In the genomic region with DNA sequence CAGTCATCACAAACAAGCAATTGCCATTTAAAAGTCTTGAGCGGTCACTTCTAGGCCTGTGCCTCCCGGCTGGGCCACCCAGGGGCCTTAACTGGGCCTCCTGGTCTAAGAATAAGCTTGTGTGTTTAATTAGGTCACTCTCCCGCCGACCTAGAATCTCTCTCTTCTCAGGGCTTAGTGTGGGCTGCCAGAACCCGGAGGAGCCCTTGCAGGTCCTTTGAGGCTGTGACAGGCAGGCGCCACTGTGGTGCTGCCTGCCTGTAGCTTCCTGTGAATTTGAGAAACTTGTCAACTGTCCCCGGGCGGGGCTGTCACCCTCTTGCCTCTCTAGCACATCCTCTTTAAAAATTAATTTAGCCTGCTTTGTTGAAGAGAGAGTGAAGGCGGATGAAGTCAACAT, we compare ENCODE assay signal across 9 mouse cellular contexts. TPM values are rescaled to one million over a fixed set of nuclear protein-coding genes. Genes with fewer than 3 reads are reported as not detected.
A peak's percentile ranks its signal among the peaks of the same experiment; 100 is the strongest.
DNase-seq lines count a peak whose midpoint lies in the region; ATAC-seq lines count a peak whose summit lies in the region.
"Had no signal": no experiment of that assay in that cellular context is flagged by ENCODE, and none has a peak within 500 bp of the region (broad histone marks: within the 10 kb centered on the region; RNA-seq: fewer than 3 reads in every experiment).

No protein-coding gene starts in this region.

- no peak overlapping the region for H3K27ac ChIP-seq in midbrain, embryonic 16.5 days (ENCODE audit: low read length)
- H3K27ac ChIP-seq: midbrain, embryonic 12.5 days had no signal

- H3K9me3 ChIP-seq in midbrain, embryonic 16.5 days (replicated peaks; ENCODE audit: control insufficient read depth, low read length, poor library complexity, severe bottlenecking) = no peaks in the 10 kb centered on the region

- WGBS in midbrain, embryonic 16.5 days = 48% methylated on average over 9 of the region's 9 CpGs

- ATAC-seq in midbrain, embryonic 16.5 days = no peak

- H3K9ac ChIP-seq in midbrain, embryonic 16.5 days (ENCODE audit: low read depth, low read length) = no peak overlapping the region
- H3K9ac ChIP-seq: midbrain, embryonic 12.5 days had no signal

- H3K27me3 ChIP-seq in midbrain, embryonic 16.5 days (ENCODE audit: control insufficient read depth, insufficient read depth, low read depth, low read length) = no peaks in the 10 kb centered on the region
- H3K27me3 ChIP-seq: midbrain, embryonic 12.5 days had no signal

- H3K4me3 ChIP-seq in midbrain, embryonic 16.5 days (ENCODE audit: low read depth, low read length) = no peak overlapping the region
- H3K4me3 ChIP-seq: midbrain, embryonic 12.5 days had no signal

- peak; percentile 19 for DNase-seq in cerebellum, adult 11 months
- no peak for DNase-seq in cerebellum, postnatal 14 days
- DNase-seq in right cerebral cortex, postnatal 10 days (ENCODE audit: low spot score in 2 of 2) = peak; percentile 62 to 76
- no peak for DNase-seq in right cerebral cortex, postnatal 14 days
- peak; percentile 51 for DNase-seq in layer of hippocampus, adult 9-11 months
- DNase-seq in thymus, postnatal 10 days (ENCODE audit: low spot score in 2 of 2) = peak; percentile 23 to 42
- no peak for DNase-seq in urinary bladder, postnatal 36 days (ENCODE audit: low spot score in 2 of 2)

- H3K4me2 ChIP-seq in midbrain, embryonic 16.5 days (ENCODE audit: low read length) = no peak overlapping the region
- H3K4me2 ChIP-seq: midbrain, embryonic 12.5 days had no signal

- H3K36me3 ChIP-seq in midbrain, embryonic 16.5 days (ENCODE audit: control insufficient read depth, insufficient read depth, low read length) = no peaks in the 10 kb centered on the region
- H3K36me3 ChIP-seq: midbrain, embryonic 12.5 days had no signal

- H3K4me1 ChIP-seq in midbrain, embryonic 16.5 days (ENCODE audit: control insufficient read depth, insufficient read depth, low read length) = peaks cover 3% of the 10 kb centered on the region; the same call in 1 of the 2 replicates
- H3K4me1 ChIP-seq: midbrain, embryonic 12.5 days had no signal

RNA-seq across cellular contexts. Expression of gene Slc20a1, which starts 45.2 kb away (rescaled TPM):
- polyA plus RNA-seq in midbrain, embryonic 16.5 days (2015; fragmentation: Nextera tagmentation; extraction: Ambion mirVana) = 64.5 and 67.6 TPM in 2 replicates

RNA-seq across cellular contexts. Expression of gene Ckap2l, which starts 53.2 kb away (rescaled TPM):
- polyA plus RNA-seq in midbrain, embryonic 16.5 days (2015; fragmentation: Nextera tagmentation; extraction: Ambion mirVana) = 6.5 and 7.9 TPM in 2 replicates

Comparison
In these comparisons a context has a peak if more than half of its experiments do, and no peak if none do; other contexts are left out.
1. DNase-seq: peak in cerebellum, adult 11 months (single experiment), right cerebral cortex, postnatal 10 days (2 of 2), layer of hippocampus, adult 9-11 months (single experiment) and thymus, postnatal 10 days (2 of 2); none in cerebellum, postnatal 14 days (0 of 2), right cerebral cortex, postnatal 14 days (single experiment) and urinary bladder, postnatal 36 days (0 of 2).